Mouse (Mus musculus): ENCODE results near the gene Abr.

Abr gene

DNA sequence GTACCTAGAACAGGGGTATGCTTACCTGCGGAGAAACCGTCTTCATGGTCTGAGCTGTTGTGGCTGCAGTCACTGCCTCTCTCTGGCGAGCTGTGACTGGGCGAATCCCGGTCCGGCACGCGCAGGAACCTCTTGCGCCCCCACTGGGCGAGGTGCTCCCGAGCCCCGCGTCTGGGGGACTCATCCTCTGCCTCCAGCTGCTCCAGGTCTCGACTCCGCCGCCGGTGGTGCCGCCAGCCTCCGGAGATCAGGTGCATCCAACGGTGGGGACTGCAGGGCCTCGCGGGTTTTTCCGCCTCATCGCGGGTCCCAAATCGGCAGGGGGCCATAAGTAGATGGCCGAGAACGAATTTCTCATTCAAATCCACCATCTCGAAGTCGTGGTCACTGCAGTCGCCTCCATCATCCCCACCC lies at the start of gene Abr:
Gene Abr, minus strand, starts transcription at position 163 of the 414 bp plus-strand sequence.
- no peak for DNase-seq

DNA sequence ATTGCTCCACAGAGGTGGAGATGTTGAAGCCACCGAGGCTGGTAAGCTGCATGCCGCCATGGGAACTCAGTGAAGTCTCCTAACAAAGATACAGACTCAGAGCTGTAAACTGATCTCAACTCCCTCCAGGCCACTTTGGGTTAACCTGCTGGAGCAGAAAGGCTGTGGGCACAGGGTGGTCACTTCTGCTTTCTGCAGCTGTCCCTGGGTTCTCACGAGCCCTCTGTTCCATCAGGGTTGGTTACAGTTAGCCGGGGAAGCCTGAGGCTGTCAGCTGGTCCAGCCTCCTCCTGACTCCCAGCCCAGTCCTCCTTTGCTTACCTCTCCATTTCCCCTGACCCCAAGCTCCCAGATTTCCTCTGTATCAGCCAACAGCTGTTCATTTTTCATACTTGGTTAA lies 45.7 kb upstream of the Abr start:
- no peak for DNase-seq

DNA sequence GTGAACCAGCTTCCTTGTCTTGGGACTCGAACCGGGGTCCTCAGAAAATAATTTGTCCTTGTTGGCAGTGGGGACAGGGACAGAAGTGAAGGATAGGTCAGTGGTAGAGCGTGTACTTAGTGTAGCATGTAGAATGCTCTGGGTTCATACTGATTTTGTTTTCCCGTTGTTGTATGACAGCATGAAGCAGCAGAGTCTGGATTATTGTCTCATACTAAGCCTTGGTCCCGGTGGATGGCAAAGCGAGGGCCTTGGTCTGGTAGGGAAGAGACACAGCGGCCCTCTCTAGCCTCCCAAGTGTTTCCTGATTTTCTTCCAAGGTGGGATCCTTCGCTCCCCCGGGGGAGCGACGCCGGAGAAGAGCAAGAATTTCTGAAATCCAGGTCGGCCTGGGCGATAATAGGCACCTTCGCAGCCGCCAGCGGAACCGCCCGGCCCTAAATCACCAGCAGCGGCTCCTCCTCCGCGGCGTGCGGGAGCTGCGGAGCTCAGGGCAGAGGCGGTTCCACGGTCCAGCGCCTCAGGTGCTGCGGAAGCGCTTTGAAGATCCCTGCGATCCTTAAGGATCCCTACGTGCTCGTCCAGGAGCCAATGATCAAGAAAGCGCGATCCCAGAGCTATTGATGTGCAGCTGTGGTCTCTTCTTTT lies 44.0 kb upstream of the Abr start:
- no peak for DNase-seq

DNA sequence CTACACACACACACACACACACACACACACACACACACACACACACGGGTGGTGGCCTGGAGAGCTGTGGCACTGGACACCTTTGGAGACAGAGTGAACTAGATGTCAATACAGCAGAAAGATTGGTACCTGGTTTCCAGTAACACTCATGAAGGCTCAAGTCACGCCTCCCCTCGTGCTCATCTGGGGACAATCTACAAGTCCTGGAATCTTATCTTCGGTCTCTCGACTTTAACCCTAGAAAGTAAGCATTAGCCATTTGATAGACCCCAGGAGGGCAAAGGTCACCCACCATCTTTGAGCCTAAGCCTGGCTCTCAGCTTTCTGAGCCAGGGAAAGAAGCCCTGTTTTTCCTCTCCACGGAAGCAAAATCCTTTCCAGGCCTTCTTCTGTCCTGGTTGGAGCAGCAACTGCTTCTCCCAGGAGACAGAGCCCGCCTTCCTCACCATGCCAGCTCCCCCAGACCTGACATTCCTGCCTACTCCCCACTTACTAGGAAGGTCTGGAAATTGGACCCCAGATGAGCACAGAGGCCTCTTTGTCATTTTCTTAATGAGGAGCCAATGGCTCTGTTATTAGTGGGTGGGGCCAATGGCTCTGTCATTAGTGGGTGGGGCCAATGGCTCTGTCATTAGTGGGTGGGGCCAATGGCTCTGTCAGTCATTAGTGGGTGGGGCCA lies 39.8 kb upstream of the Abr start:
- no peak for DNase-seq

DNA sequence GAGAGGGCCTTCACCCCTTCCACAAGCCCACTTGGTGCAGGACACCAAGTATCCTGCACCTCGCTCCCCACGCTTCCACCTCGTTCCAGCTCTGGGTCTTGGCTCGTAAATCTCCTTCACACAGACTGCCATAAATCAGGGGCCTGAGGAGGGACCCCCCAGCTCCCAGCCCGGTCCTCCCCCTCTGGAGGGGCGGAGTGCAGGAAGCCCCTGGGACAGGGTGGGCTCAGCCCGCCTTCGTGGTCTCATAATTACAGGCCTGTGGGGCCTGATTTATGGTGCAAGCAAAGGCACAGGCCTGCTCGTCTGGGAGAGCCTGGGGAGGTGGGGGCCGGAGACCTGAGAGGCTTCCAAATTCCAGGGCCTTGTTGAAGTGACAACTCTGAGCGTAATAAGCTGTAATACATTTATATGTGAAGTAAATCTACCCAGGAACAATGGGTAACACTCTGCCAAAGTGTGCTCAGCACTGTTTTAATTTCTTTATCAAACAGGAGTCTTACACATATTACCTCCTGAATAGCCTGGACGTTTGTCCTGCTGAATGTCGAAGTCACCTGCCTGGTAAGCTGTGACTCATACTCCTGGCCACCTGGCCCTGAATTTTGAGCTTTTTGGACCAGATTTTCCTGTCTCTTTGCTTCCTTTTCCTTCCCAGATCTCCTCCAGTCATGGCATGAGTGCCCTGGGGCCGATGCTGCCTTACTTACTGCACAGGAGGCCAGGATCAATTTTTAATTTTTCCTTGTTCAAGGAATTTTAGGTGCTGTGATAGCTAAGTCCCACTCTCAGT lies 37.2 kb upstream of the Abr start:
- no peak for DNase-seq

DNA sequence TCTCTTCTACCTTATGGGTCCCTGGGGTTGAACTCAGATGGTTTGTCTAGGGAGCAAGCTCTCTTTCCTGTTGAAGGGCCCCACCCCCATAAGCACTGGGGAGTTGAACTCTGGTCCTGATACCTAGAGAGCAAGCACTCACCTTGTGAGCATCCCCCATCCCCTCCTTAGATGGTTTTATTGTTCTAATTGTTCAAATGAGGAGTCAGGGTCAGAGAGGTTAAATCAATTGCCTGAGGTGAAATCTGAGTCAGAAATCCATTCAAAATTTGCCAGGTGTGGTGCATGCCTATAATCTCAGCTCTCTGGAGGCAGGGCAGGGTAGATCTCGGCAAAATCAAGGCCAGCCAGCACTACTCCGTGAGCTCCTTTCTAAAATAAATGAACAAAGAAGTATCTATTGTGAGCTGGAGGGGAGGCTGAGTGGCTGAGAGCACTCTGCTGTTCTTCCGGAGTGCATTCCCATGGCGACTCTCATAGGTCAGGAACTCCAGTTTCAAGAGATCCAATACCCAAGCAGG lies 35.4 kb upstream of the Abr start:
- no peak for DNase-seq

DNA sequence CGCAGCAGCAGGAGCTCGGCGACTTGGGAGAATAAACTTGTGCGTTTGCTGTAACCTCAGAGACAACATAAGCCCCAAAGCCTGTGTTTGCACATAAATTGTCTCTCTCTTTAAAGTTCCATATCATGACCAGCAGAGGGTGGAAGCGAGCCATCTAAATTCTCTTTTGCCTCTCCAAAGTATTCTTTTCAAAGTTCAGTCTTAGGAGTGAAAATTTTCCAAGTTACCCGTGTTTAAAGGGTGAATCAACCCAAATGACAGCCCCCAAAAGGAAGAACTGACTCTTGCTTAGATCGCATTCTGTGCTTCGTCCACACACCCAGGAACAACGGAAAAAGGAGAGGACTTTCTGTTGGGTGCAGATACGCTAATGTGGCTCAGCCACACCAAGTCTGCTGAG lies 33.0 kb upstream of the Abr start:
- no peak for DNase-seq

DNA sequence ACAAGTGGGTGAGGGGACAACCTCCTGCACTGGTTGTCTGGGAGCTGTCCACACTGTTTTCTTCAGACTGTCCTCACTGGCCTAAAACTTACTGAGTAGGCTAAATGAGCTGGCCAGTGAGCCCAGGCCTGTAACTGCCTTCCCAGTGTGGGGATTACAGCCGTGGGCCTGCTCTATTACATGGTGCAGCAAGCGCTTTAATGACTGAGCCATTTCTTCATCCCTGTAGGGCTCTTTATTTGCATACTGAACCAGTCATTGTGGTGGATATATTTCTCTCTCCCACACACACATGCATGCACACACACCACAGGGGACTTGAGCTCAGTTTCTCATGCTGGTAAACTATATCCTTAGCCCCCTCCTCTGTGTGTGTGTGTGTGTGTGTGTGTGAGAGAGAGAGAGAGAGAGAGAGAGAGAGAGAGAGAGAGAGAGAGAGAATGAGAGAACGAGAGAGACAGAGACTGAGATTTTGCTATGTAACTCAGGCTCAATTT lies 30.8 kb upstream of the Abr start:
- no peak for DNase-seq

DNA sequence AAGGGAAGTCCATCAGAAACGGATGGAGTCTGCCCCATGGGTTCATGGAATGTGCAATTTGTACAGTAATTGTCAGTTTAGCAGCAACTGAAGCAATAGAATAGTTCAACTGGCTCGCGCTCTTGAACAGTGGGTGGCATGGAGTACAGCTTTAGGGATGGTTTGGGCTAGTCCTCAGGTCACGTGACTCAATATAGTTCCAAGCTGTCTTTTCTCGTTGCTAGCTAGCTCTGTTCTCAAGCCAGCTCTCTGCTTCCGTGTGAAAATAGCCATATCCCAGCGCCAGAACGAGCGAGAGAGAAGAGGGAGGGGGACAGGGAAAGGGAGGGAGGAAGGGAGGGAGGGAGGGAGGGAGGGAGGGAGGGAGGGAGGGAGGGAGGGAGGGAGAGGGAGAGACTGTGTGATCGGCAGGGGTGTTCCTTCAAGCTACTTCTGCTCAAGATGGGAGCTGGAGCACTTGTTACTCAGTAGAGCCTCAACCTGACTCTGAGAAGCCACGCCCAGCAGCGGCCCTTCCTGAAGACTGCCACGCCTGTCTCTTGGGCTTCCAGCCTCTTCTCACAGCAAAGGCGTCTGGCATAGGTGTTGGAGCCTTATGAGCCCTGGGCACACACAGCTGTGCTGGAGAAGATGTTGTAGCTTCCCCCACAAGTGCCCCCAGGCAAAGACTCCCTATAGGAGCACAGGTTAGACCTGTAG lies 28.9 kb upstream of the Abr start:
- DNase-seq, result no peak

DNA sequence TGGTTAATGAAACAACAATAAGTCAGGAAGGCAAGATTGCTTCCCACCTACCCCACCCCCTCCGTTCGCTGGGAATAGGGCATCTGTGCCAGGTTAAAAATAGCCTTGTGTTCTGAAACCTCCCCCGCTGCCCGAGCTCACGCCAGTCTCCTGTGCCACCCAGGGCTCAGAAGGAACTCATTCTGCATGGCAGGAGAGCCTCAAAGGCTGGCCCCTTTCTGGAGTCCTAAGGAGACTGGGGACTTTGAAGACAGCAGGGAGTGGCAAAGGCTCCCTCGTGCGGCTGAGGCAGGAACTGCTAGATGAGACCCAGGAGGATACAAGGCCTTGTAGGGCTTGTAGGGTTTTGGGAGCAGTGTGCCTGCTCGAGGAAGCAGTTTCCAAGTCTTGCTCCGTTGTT lies 25.4 kb upstream of the Abr start:
- peak; percentile 70 for DNase-seq

DNA sequence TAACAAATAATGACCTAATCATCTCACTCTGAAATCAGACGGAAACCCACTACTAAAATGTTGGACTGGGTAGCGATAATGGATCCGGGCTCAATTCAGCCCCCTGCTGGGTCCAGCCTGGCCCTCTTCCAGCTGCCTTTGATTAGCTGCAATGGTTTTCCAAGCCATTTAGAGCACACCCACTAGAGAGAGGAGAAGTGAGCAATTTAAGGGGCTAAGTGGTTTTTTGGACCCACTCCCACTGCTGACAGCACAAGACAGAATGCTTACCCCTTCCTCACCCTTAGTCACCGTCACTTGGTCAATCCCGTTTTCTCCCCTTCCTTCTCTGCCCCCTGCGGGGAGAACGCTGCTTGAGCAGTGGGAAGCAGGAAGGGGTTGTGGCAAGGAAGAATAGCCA lies 24.9 kb upstream of the Abr start:
- peak; percentile 54 for DNase-seq

DNA sequence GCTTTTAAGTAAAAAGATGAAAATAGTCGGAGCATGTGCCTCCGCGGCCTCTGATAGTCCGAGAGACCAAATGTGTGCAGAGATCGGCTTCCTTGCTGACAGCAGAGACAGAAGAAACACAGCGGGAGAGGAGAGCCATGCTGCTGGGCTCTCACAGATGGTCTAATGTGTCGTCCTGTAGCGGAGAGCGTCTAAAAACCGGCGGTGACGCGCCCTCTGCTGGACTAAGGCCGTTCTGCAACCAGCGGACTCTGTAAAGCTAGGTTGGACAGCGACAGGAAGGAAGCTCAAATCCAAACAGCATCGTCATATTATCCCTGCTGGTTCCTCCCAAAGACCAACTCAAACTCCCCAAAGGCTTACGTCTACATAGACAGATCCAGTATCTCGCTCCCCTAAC lies 23.8 kb upstream of the Abr start:
- peak; percentile 94 for DNase-seq

DNA sequence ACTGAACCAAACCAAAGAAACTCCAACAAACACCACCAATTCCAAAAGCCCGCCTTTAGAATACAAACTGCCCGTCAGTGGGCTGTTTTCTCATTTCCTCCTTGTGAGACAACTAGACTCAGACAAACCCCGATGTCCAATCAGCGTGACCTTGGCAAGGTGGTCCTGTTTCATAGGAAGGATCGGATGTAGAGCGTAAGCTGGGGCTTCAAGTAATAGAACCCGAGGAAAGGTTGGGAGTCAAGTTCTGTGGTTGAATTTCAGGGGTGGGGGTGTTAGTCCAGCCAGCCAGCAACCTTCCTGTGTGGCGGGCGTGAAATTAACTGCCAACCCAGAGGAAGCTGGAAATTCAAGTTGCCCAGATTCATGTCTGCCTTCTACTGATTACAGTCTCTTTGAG lies 22.9 kb upstream of the Abr start:
- DNase-seq, result no peak

DNA sequence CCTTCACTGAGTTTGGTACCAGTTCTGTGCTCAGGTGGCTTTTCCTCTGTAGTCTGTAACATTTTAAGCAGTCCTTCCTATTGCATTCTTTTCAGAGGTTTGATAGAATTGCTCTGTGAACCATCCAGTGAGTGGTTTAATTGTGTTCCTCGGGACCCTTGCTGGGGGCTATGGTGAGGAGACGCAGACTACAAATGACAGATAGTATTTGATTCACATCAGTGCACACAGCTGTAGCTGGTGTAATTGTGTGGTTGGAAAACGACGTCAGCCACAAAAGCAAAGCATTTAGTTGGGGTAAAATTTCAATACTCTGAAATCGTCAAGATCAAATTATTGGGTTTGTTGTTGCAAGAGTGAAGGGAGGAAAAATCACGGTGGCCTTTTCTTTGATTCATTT lies 22.1 kb upstream of the Abr start:
- DNase-seq, result no peak

DNA sequence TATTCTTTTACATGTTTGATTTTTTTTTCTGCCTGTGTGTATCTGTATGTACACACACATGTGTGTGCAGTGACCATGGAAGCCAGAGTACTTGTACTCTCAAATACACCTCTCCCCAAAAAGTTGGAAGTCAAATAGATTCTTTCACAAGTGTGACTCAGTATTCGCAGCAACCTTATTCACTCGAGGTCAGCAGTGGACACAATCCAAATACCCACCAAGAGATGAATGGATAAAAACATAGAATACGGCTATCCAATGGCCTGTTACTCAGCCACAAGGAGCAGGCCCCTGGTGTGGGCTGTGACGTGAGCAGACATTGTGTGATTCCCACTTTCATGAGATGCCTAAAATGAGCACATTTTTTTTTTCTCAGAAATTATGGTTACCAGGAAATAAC lies 18.1 kb upstream of the Abr start:
- no peak for DNase-seq

DNA sequence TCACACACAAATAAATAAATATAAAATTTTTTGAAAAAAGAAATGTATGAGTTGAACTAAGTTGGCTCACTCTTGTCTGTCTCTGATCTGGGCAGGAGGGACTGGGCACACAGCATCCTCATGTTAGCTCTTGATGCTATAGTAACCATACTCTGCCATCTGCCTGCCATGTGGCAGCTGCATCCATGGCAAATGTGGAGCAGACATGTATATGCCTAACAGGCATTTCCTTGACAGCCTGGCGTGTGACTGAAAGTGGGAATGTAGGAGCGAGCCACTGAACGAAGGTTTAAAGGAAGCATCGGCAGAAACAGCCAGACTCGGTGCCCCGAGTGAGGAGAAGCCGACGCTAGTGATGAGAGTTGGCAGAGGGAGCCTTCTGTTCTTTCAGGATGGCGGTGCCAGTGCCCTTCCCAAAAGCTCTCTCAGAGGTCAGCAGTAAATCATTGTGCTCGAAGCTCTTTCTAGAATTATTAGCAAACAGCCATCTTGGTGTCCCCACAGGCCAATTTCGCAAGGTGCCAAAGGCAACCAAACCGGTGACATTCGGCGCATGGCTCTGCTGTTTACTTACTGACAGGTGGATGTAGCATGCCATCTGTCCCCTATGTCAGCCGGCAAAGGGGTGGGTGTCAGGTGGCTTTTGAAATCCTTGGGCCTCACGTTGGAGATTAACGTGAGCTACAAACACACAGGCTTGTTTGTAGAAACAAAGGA lies 17.3 kb upstream of the Abr start:
- DNase-seq, result peak; percentile 78

DNA sequence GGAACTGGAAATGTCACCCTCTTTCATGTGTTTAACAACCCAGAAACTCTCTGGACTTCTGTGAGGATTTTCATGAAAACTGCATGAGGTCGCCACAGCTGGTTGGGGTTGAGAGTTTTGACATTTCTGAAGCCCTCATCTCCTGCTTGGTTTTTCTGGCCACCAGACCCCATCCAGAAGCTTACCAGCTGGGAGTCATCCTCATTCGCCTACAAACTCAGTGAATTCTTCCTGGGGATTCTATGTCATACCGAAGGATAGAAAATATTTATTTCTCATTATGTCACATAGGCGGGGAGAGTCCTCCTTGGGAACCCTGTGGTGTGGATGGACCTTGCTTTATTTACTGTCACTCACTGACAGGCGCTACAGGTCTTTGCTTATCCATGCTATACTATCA lies 8.4 kb upstream of the Abr start:
- no peak for DNase-seq

DNA sequence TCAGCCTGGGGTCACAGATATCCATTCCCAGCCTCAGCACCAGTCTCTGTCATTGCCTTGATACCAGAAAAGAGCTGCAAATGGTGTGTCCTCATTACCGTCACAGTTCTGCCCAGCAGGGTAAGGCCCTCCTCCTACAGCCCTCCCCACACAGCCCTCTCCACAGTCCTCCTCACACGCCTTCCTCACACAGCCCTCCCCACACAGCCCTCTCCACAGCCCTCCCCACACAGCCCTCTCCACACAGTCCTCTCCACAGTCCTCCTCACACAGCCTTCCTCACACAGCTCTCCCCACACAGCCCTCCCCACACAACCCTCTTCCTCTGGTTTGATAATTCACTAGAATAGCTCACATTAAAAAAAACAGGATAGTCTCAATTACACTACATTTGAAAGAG lies 7.9 kb upstream of the Abr start:
- no peak for DNase-seq

DNA sequence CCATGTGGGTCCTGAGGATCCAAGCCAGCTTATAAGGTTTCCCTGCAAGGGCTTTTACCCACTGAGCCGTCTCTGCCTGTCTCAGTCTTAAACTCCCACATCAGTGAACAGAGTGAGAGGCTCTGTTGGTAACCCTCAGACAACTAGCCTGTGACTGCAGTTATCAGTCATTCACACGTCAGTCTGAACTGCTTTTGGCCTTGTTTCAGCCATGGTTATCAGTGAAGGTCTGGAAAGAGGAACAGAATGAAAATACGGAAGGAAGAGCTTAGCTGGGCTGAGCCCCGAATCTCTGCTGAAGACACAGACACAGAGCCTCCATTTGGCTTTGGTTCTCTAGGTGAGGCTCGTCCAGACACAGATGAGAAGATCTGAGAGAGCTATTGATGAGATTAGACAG lies 6.5 kb upstream of the Abr start:
- no peak for DNase-seq

DNA sequence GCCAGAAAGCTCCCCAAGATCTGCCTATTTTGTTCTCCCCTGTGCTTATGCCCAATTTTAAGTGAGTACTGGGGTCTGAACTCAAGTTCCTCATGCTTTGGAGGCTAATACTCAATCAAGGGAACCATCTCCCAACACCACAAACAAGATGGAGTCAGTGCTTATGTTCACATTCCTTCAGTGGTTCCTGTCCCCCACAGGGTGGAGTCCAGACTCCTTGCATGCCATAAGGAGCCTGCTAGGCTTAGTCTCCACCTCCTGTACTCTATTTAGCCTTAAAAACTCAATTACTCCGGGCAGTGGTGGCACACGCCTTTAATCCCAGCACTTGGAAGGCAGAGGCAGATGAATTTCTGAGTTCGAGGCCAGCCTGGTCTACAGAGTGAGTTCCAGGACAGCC lies 2.8 kb upstream of the Abr start:
- DNase-seq, result no peak

DNA sequence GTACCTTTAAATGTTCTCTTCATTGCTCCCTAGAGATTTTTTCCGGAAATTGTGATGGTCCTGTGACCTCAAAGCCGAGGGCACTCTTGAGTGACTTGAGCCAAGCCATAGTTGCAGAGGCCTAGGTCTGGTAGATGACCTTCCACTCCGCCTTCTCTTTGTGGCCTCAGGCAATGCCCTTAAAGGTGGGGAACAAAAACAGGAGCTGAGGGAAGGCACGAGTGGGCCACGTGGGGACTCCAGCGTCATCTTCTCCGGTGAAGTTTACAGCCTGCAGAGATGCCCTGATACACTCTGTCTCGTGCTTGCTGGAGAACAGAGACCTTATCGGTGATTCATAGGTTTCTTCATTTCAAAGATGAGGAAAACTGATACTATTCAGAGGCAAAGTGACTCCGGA lies 2.0 kb upstream of the Abr start:
- DNase-seq, result no peak

DNA sequence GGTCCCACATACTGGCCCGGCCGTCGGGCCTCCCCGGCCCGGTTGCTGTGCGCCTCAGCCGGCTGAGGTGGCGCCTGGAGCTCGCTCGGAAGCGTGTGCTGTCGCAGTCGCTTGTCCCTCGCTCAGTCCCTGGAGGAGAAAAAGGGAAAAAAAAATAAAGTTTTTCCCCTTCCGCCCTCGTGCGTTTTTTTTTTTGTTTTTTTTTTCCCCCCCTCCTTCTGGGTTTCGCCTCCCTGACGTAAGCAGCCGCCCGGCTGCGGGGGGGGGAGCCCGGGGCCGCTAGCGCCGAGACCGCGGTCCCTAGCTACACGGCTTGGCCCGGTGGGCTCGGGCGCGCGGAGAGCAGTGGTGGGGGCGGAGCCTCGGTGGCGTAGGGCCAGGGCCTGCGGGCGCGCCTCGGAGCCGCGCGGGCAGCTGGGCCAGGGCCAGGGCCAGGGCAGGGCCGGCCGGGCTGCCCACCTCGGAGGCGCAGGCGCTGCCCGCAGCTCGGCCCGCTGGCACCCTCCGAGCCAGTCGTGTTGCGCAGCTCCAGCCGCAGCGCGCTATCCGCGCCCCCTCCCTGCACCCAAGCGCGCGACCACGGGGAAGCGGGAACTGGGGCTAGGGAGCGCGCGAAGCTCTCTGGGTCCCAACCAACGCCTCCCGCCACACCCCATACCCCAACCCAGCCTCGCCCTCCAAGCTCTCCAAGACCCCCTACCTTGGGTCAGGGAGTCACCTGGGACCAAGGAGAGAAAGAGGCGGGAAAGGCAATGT lies 1.3 kb upstream of the Abr start:
- no peak for DNase-seq

Data from cerebellum, adult 9-11 months (tissue).